Mouse (Mus musculus): Measurements from ENCODE around the gene Scn4b. TPM values are rescaled to one million over a fixed set of nuclear protein-coding genes. Genes with fewer than 3 reads are reported as not detected.

The Scn4b gene
- polyA plus RNA-seq (2016; fragmentation: Nextera tagmentation; extraction: Ambion mirVana) = 0.58 and 0.62 TPM in 2 replicates

DNA sequence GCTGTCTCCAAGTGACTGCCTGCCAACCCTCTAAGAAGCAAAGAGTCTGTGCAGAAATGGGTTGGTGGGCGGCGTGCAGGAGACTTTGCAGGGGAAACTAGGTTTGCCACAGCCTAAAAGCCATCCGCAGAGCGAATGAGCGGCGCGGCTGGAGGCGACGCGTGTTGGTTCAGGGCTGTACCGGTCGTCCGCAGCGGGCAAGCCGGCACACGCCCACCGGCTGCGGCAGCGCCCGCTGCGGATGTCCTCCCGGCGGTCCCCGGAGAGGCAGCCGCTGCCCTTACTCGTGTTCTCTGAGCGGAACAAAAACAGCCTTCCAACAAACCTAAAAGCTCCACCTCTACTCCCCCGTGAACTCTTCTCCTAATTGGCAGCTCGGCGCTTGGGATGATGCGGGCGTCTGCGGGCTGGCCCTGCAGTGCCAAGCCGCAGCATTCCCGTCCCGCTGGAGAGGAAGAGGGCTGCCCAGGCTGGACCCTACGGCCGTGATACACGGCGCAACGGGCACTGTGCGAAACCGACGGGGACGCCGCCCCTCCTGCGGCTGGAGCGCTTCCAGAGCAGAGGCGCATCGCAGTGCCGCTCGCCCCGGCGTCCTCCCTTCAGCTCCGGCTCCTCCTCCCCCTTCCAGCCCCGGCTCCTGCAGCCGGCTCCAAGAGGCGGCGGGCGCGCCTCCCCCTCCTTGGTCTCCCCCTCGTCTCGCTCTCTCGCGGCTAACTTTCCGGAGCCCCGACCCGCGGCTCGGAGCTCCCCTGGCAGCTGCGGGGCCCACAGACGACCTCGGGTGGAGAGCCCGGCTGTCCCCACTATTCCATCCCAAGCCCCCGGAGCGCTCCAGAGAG, at the start of gene Scn4b:
Gene Scn4b (plus strand): TSS at position 205 of the 842 bp plus-strand sequence.
- Histone ChIP-seq H3K27ac (peak within 1 kb of the TSS; percentile 59), H3K36me3 (no peaks in the 10 kb centered on the region), H3K4me1 (replicated peaks) (peaks cover 51% of the 10 kb centered on the region), H3K9me3 (no peaks in the 10 kb centered on the region), H3K27me3 (ENCODE audit: insufficient read depth, poor library complexity, severe bottlenecking) (peaks cover 99% of the 10 kb centered on the region), H3K4me3 (peak within 1 kb of the TSS; percentile 60)
- under 1% methylated on average over 76 of the region's 76 CpGs for WGBS
- DNase-seq (ENCODE audit: low spot score) = peak; percentile 62

GRCm38 (mm10) chr9:45090811-45091210, 47.4 kb upstream of the Scn4b start:
- no peak for DNase-seq (ENCODE audit: low spot score)
- Histone ChIP-seq H3K4me3 (no peak overlapping the region), H3K4me1 (replicated peaks) (no peaks in the 10 kb centered on the region), H3K36me3 (no peaks in the 10 kb centered on the region), H3K27me3 (ENCODE audit: insufficient read depth, poor library complexity, severe bottlenecking) (peaks cover 4% of the 10 kb centered on the region), H3K27ac (no peak overlapping the region), H3K9me3 (no peaks in the 10 kb centered on the region)
- WGBS = 71% methylated on average over 3 of the region's 3 CpGs

- Histone ChIP-seq H3K36me3 (no peaks in the 10 kb centered on the region), H3K4me1 (replicated peaks) (no peaks in the 10 kb centered on the region), H3K27me3 (ENCODE audit: insufficient read depth, poor library complexity, severe bottlenecking) (peaks cover 9% of the 10 kb centered on the region), H3K4me3 (no peak overlapping the region), H3K9me3 (no peaks in the 10 kb centered on the region), H3K27ac (no peak overlapping the region)
- WGBS = 71% methylated on average over 4 of the region's 4 CpGs
- no peak for DNase-seq (ENCODE audit: low spot score)
These were observed 45.6 kb upstream of the Scn4b start for GRCm38 (mm10) chr9:45092641-45093040.

DNA sequence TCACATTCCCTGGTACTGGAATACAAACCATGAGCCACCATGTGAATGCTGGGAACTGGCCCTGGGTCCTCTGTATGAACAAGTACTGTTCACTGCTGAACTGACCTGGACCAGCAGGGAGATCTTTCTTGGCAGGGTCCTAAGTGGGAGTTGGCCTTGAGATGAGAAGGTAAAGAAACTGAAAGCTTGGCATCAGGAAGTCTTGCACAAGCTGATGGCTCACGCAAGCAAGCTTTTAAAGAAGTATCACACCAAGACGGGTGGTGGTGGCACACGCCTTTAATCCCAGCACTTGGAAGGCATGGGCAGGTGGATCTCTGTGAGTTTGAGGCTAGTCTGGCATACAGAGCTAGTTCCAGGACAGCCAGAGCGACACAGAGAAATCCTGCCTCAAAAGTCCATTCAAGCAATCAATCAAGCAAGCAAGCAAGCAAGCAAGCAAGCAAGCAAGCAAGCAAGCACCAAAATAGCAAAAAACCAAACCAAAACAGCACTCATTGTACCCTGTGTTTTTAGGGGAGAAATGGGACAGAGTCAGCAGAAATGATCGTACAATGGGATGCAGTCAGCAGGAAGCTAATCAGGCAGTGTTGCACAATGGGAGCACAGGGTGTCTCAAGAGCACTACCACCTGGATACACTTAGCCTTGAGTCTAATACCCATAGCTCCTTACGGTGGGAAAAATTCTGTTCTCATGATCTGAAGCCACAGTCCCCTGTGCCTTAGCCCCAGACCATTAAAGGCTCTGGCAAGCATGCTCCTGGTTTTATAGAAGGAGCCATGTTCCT, 42.9 kb upstream of the Scn4b start:
- Histone ChIP-seq H3K27ac (no peak overlapping the region), H3K4me3 (no peak overlapping the region), H3K9me3 (no peaks in the 10 kb centered on the region), H3K27me3 (ENCODE audit: insufficient read depth, poor library complexity, severe bottlenecking) (peaks cover 5% of the 10 kb centered on the region; the same call in 1 of the 2 replicates), H3K4me1 (replicated peaks) (no peaks in the 10 kb centered on the region), H3K36me3 (no peaks in the 10 kb centered on the region)
- no peak for DNase-seq (ENCODE audit: low spot score)
- WGBS = 90% methylated on average over 6 of the region's 6 CpGs

- Histone ChIP-seq H3K4me3 (no peak overlapping the region), H3K36me3 (no peaks in the 10 kb centered on the region), H3K27ac (no peak overlapping the region), H3K27me3 (ENCODE audit: insufficient read depth, poor library complexity, severe bottlenecking) (peaks cover 5% of the 10 kb centered on the region; the same call in 1 of the 2 replicates), H3K4me1 (replicated peaks) (peaks cover 4% of the 10 kb centered on the region; the same call in 1 of the 2 replicates), H3K9me3 (no peaks in the 10 kb centered on the region)
- WGBS = 87% methylated on average over 5 of the region's 5 CpGs
- DNase-seq (ENCODE audit: low spot score) = no peak
These were observed 40.3 kb upstream of the Scn4b start for GRCm38 (mm10) chr9:45097877-45098276.

GRCm38 (mm10) chr9:45098426-45098825, 39.8 kb upstream of the Scn4b start:
- 54% methylated on average over 3 of the region's 3 CpGs for WGBS
- peaks cover 9% of the 10 kb centered on the region; the same call in 1 of the 2 replicates for H3K4me1 ChIP-seq (replicated peaks)
- H3K36me3 ChIP-seq = no peaks in the 10 kb centered on the region
- H3K4me3 ChIP-seq = no peak overlapping the region
- peaks cover 5% of the 10 kb centered on the region; the same call in 1 of the 2 replicates for H3K27me3 ChIP-seq (ENCODE audit: insufficient read depth, poor library complexity, severe bottlenecking)
- no peaks in the 10 kb centered on the region for H3K9me3 ChIP-seq
- DNase-seq (ENCODE audit: low spot score) = no peak
- no peak overlapping the region for H3K27ac ChIP-seq

DNA sequence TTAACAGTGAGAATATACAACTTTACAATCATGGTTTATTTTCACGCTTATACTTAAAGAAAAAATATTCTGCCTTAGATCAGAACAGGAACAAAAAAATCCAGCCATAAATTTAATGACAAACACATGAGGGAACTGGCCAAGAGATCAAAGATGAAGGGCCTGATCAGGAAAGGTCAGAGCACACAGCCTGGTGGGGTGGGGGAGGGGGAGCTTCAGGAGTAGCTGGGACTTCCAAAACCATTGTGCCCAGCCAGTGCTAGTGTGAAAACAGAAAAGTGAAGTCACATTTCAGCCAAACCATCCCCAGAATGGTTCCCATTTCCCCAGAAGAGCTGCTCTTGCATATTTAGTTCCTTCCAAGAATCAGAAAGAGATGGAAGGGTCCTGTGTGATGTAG, 35.7 kb upstream of the Scn4b start:
- DNase-seq (ENCODE audit: low spot score) = no peak
- no peak overlapping the region for H3K27ac ChIP-seq

DNA sequence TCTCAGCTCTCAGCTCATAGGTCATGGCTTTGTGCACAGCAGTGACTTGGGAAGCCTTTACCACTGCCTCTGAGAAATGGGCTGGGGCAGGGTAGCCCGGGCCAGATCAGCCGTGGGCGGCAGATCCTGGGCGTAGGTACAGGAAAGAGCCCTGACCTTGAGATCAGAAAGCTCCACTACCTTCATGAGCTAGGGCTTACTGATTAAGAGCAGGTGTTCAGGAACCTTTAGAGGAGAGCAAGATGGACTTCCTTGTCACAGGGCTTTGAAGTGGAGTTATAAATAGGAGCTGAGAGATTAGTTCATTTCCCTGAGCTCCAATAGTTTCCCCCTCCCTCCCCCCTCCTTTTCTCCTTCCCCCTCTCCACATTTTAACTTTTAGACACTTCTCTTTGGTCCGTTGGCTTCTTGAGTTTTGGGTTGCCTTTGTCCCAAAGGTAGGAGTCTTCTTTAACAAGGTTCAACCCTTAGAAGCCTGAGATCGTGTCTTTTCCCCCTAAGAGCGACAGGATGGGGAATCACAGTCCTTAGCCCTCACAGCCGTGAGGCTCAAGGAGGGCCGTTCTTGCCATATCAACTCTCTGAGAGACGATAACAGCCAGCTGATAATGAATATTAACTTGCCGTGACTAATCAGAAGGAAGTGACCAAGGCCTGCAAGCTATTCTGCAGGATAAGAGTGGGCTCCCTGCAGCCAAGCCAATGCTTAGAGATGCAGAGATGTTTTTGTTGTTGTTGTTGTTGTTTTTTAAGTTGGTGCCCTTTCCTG, 34.8 kb upstream of the Scn4b start:
- no peaks in the 10 kb centered on the region for H3K36me3 ChIP-seq
- no peak overlapping the region for H3K4me3 ChIP-seq
- 73% methylated on average over 11 of the region's 11 CpGs for WGBS
- H3K27ac ChIP-seq = no peak overlapping the region
- no peaks in the 10 kb centered on the region for H3K9me3 ChIP-seq
- peaks cover 9% of the 10 kb centered on the region; the same call in 1 of the 2 replicates for H3K4me1 ChIP-seq (replicated peaks)
- DNase-seq (ENCODE audit: low spot score) = no peak
- no peaks in the 10 kb centered on the region for H3K27me3 ChIP-seq (ENCODE audit: insufficient read depth, poor library complexity, severe bottlenecking)

More for the DNA sequence above, 35.7 kb upstream of the Scn4b start:
- Histone ChIP-seq H3K36me3 (no peaks in the 10 kb centered on the region), H3K4me1 (replicated peaks) (peaks cover 9% of the 10 kb centered on the region; the same call in 1 of the 2 replicates), H3K4me3 (no peak overlapping the region), H3K9me3 (no peaks in the 10 kb centered on the region), H3K27me3 (ENCODE audit: insufficient read depth, poor library complexity, severe bottlenecking) (no peaks in the 10 kb centered on the region)
- WGBS = 96% methylated on average over 1 of the region's 1 CpGs

GRCm38 (mm10) chr9:45105596-45106374, 32.4 kb upstream of the Scn4b start:
- peaks cover 9% of the 10 kb centered on the region; the same call in 1 of the 2 replicates for H3K4me1 ChIP-seq (replicated peaks)
- WGBS = 88% methylated on average over 2 of the region's 2 CpGs
- DNase-seq (ENCODE audit: low spot score) = no peak
- H3K27me3 ChIP-seq (ENCODE audit: insufficient read depth, poor library complexity, severe bottlenecking) = no peaks in the 10 kb centered on the region
- no peak overlapping the region for H3K4me3 ChIP-seq
- H3K36me3 ChIP-seq = no peaks in the 10 kb centered on the region
- H3K9me3 ChIP-seq = no peaks in the 10 kb centered on the region
- no peak overlapping the region for H3K27ac ChIP-seq

- Histone ChIP-seq H3K4me3 (peak overlapping the region; percentile 49), H3K36me3 (no peaks in the 10 kb centered on the region), H3K4me1 (replicated peaks) (peaks cover 22% of the 10 kb centered on the region), H3K27ac (peak overlapping the region; percentile 76), H3K9me3 (no peaks in the 10 kb centered on the region), H3K27me3 (ENCODE audit: insufficient read depth, poor library complexity, severe bottlenecking) (peaks cover 21% of the 10 kb centered on the region)
- WGBS = 3% methylated on average over 14 of the region's 14 CpGs
- peak; percentile 58 for DNase-seq (ENCODE audit: low spot score)
These were observed 22.5 kb upstream of the Scn4b start for GRCm38 (mm10) chr9:45115706-45116105.

- H3K27me3 ChIP-seq (ENCODE audit: insufficient read depth, poor library complexity, severe bottlenecking) = peaks cover 27% of the 10 kb centered on the region
- H3K9me3 ChIP-seq = no peaks in the 10 kb centered on the region
- H3K4me3 ChIP-seq = no peak overlapping the region
- no peaks in the 10 kb centered on the region for H3K36me3 ChIP-seq
- WGBS = 69% methylated on average over 9 of the region's 9 CpGs
- H3K4me1 ChIP-seq (replicated peaks) = peaks cover 23% of the 10 kb centered on the region
- no peak overlapping the region for H3K27ac ChIP-seq
- DNase-seq (ENCODE audit: low spot score) = no peak
These were observed 21.4 kb upstream of the Scn4b start for GRCm38 (mm10) chr9:45116819-45117218.

Data from hindbrain, embryonic 10.5 days (tissue).